Mouse (Mus musculus) CH12.LX (cell line): ENCODE measurements around the gene Ttc33. TPM values are rescaled to one million over a fixed set of nuclear protein-coding genes. Genes with fewer than 3 reads are reported as not detected.

ENCODE experiments used
- DNase-seq: peaks from one replicate; pipeline ENCODE4 v3.0.0-alpha.2; 2013; ENCODE audit errors: extremely low read depth
- H3K27ac ChIP-seq: 2 replicates; pipeline ENCODE4 v1.5.1; 2012; ENCODE audit warnings: low read depth, mild to moderate bottlenecking, control low read depth, moderate library complexity; ENCODE audit not compliant: insufficient read depth
- H3K27me3 ChIP-seq: replicated peaks from 2 replicates; pipeline ENCODE3; 2012; ENCODE audit warnings: inconsistent platforms
- H3K36me3 ChIP-seq, 2 experiments: replicated peaks in 1 of 2; 2 replicates each; pipeline versions ENCODE3 to v1.6.1; 2012; ENCODE audit warnings: inconsistent platforms in 1 of 2, low read length in 1 of 2, mild to moderate bottlenecking in 1 of 2, mixed read lengths in 1 of 2, moderate library complexity in 1 of 2; ENCODE audit not compliant: control insufficient read depth in 1 of 2, insufficient read depth in 1 of 2
- H3K4me1 ChIP-seq, 2 experiments: 2 replicates each; pipeline ENCODE4 v1.6.1; 2012; ENCODE audit warnings: inconsistent platforms in 1 of 2, moderate library complexity in 1 of 2; ENCODE audit not compliant: insufficient read depth in 2 of 2, control insufficient read depth in 1 of 2
- H3K4me2 ChIP-seq: 2 replicates; pipeline ENCODE4 v1.6.1; 2012; ENCODE audit warnings: low read depth, mild to moderate bottlenecking, control low read depth; ENCODE audit not compliant: poor library complexity, insufficient read depth, severe bottlenecking
- H3K4me3 ChIP-seq, 3 experiments: fragments of 150-350 bp in 1 of 3; sonication (generic) in 1 of 3; replicated peaks in 1 of 3; 2 replicates each; pipeline versions ENCODE3 to v1.5.1; 2011 to 2012; ENCODE audit warnings: low read depth in 2 of 3, low read length in 2 of 3, mild to moderate bottlenecking in 2 of 3, moderate library complexity in 2 of 3, control low read depth in 1 of 3, improper control_type of control experiment in 1 of 3, inconsistent platforms in 1 of 3, mixed read lengths in 1 of 3; ENCODE audit not compliant: poor library complexity in 1 of 3
- H3K79me2 ChIP-seq: replicated peaks from 2 replicates; pipeline ENCODE4 v1.6.1; 2012; ENCODE audit warnings: mild to moderate bottlenecking, moderate library complexity; ENCODE audit not compliant: control insufficient read depth, poor library complexity, insufficient read depth, severe bottlenecking; ENCODE audit errors: extremely low read depth
- H3K9ac ChIP-seq: 2 replicates; pipeline ENCODE4 v1.6.1; 2012; ENCODE audit warnings: low read depth, mild to moderate bottlenecking, control low read depth, moderate library complexity; ENCODE audit not compliant: insufficient read depth
- H3K9me3 ChIP-seq: replicated peaks from 2 replicates; pipeline ENCODE3; 2012; ENCODE audit warnings: low read length, inconsistent platforms, mixed read lengths
- CHD1 ChIP-seq: IDR thresholded peaks from 2 replicates; pipeline ENCODE4 v1.6.1; 2012; ENCODE audit warnings: low read depth, low read length, improper control_type of control experiment, inconsistent platforms
- CHD2 ChIP-seq: IDR thresholded peaks from 2 replicates; pipeline ENCODE4 v1.6.1; 2011; ENCODE audit warnings: low read length, improper control_type of control experiment
- CTCF ChIP-seq, 2 experiments: IDR thresholded peaks in 1 of 2; conservative IDR thresholded peaks in 1 of 2; 2 replicates each; pipeline ENCODE4 v1.5.1; 2011 to 2012; ENCODE audit warnings: low read depth in 2 of 2, low read length in 2 of 2, improper control_type of control experiment in 1 of 2, inconsistent platforms in 1 of 2, mild to moderate bottlenecking in 1 of 2, moderate library complexity in 1 of 2
- ELF1 ChIP-seq: IDR thresholded peaks from 2 replicates; pipeline ENCODE4 v1.6.1; 2014; ENCODE audit warnings: low read depth, mild to moderate bottlenecking, inconsistent platforms, low read length, improper control_type of control experiment
- EP300 ChIP-seq: IDR thresholded peaks from 2 replicates; pipeline ENCODE4 v1.6.1; 2011; ENCODE audit warnings: low read length, improper control_type of control experiment
- ETS1 ChIP-seq: conservative IDR thresholded peaks from 2 replicates; pipeline ENCODE4 v1.6.1; 2012; ENCODE audit warnings: low read depth, mild to moderate bottlenecking, inconsistent platforms, low read length, improper control_type of control experiment, moderate library complexity
- GABPA ChIP-seq: IDR thresholded peaks from 2 replicates; pipeline ENCODE4 v1.6.1; 2012; ENCODE audit warnings: low read depth, low read length, improper control_type of control experiment, inconsistent platforms; ENCODE audit not compliant: insufficient replicate concordance
- HCFC1 ChIP-seq: IDR thresholded peaks from 2 replicates; pipeline ENCODE4 v1.6.1; 2012; ENCODE audit warnings: low read depth, mild to moderate bottlenecking, inconsistent platforms, low read length, improper control_type of control experiment
- IRF4 ChIP-seq: IDR thresholded peaks from 2 replicates; pipeline ENCODE4 v1.6.1; 2014; ENCODE audit warnings: low read depth, mild to moderate bottlenecking, inconsistent platforms, low read length, improper control_type of control experiment
- JUN ChIP-seq: IDR thresholded peaks from 2 replicates; pipeline ENCODE4 v1.6.1; 2011; ENCODE audit warnings: low read depth, mild to moderate bottlenecking, low read length, improper control_type of control experiment, moderate library complexity; ENCODE audit not compliant: insufficient read depth
- JUND ChIP-seq: conservative IDR thresholded peaks from 2 replicates; pipeline ENCODE4 v1.6.1; 2011; ENCODE audit warnings: low read depth, low read length, improper control_type of control experiment
- KAT2A ChIP-seq: IDR thresholded peaks from 2 replicates; pipeline ENCODE4 v1.6.1; 2012; ENCODE audit warnings: low read length, improper control_type of control experiment, inconsistent platforms; ENCODE audit not compliant: insufficient replicate concordance
- MAFK ChIP-seq: IDR thresholded peaks from 2 replicates; pipeline ENCODE4 v1.6.1; 2011; ENCODE audit warnings: low read length, improper control_type of control experiment; ENCODE audit not compliant: insufficient replicate concordance
- MAX ChIP-seq: IDR thresholded peaks from 2 replicates; pipeline ENCODE4 v1.6.1; 2011; ENCODE audit warnings: low read length, improper control_type of control experiment
- MEF2A ChIP-seq: IDR thresholded peaks from 2 replicates; pipeline ENCODE4 v1.6.1; 2014; ENCODE audit warnings: low read depth, mild to moderate bottlenecking, inconsistent platforms, low read length, improper control_type of control experiment, borderline replicate concordance
- MYC ChIP-seq: IDR thresholded peaks from 2 replicates; pipeline ENCODE4 v1.6.1; 2011; ENCODE audit warnings: low read depth, mild to moderate bottlenecking, improper control_type of control experiment, low read length
- NRF1 ChIP-seq: IDR thresholded peaks from 2 replicates; pipeline ENCODE4 v1.6.1; 2014; ENCODE audit warnings: low read depth, mild to moderate bottlenecking, inconsistent platforms, low read length, improper control_type of control experiment, moderate library complexity
- PAX5 ChIP-seq: IDR thresholded peaks from 2 replicates; pipeline ENCODE4 v1.6.1; 2012; ENCODE audit warnings: low read length, inconsistent platforms, mixed read lengths
- POLR2A ChIP-seq: IDR thresholded peaks from 2 replicates; pipeline ENCODE4 v1.6.1; 2011; ENCODE audit warnings: low read depth, mild to moderate bottlenecking, improper control_type of control experiment, low read length
- POLR2AphosphoS2 ChIP-seq: IDR thresholded peaks from 2 replicates; pipeline ENCODE4 v1.6.1; 2011; ENCODE audit warnings: low read depth, low read length, improper control_type of control experiment
- RCOR1 ChIP-seq: conservative IDR thresholded peaks from 2 replicates; pipeline ENCODE4 v1.6.1; 2012; ENCODE audit warnings: low read depth, mild to moderate bottlenecking, inconsistent platforms, low read length, improper control_type of control experiment
- SIN3A ChIP-seq: IDR thresholded peaks from 2 replicates; pipeline ENCODE4 v1.6.1; 2012; ENCODE audit warnings: low read length, improper control_type of control experiment, inconsistent platforms
- TBP ChIP-seq: conservative IDR thresholded peaks from 2 replicates; pipeline ENCODE4 v1.6.1; 2011; ENCODE audit warnings: low read depth, low read length, improper control_type of control experiment
- ZNF384 ChIP-seq: IDR thresholded peaks from 2 replicates; pipeline ENCODE4 v1.6.1; 2012; ENCODE audit warnings: low read depth, low read length, improper control_type of control experiment, inconsistent platforms
- dilution Hi-C: fragments of 300-500 bp; cut with MboI; formaldehyde crosslinking; loops from 2 replicates; pipeline ENCODE4 v1.14.3; 2020; ENCODE audit warnings: low sequenced_read_pairs; ENCODE audit not compliant: extremely low pct_unique_long_range_greater_than_20kb, extremely low pct_ligation_motif_present
- in situ Hi-C: fragments of 300-500 bp; cut with MboI; formaldehyde crosslinking; loops from 3 replicates; pipeline ENCODE4 v1.14.3; 2019; ENCODE audit warnings: low sequenced_read_pairs, low pct_ligation_motif_present, low pct_unique_long_range_greater_than_20kb, mixed read lengths
- polyA plus RNA-seq: library from polyadenylated mRNA; unstranded; fragments of >175 nt; gene quantifications from 2 replicates; pipeline ENCODE4 v1.2.1, GENCODE M21; 2012; ENCODE audit warnings: low read depth; ENCODE audit not compliant: insufficient read length
- total RNA-seq, 2 experiments: library from RNA; depleted of rRNA; stranded (reverse); fragments of 300-350 nt in 1 of 2; fragments of >200 nt in 1 of 2; gene quantifications; 2 replicates each; pipeline ENCODE4 v1.2.3; 2012 to 2014

Gene Ttc33
- total and polyA plus RNA-seq, 3 experiments, result 24.5 to 53.6 (median 34.8) TPM

DNA sequence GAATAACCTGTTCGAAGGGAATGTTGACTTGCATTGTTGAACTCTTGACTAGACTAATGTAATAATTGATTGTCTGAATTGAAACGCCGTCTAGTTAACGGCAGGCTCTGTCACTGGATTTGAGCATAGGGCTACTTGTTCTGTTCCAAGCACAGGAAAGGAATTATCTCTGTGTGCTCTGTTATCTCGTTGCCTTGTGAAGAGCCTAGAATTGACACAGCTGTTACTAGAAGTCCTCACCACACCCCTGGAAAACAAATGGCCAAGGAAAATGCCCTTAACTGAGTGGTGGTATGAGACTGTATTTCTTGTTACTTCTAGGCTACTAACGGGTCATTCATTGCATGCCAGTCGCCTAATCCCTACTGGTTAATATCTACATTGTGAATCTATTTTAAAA lies 52.7 kb downstream of the Ttc33 start:
- Histone ChIP-seq H3K4me1 (peaks cover 15 to 46% of the 10 kb centered on the region in 2 experiments; a peak in 3 of 4 replicates), H3K79me2 (peaks cover 12% of the 10 kb centered on the region), H3K27me3 (no peaks in the 10 kb centered on the region), H3K9me3 (no peaks in the 10 kb centered on the region), H3K9ac (0 out of 2 replicates have a peak overlapping the region, but pooled peaks have one; percentile 13), H3K27ac (no peak overlapping the region; the same call in 1 of the 2 replicates), H3K4me3 (no peak overlapping the region), H3K4me2 (peak overlapping the region; percentile 54), H3K36me3 (peaks cover 9 to 24% of the 10 kb centered on the region in 2 experiments)
- in situ Hi-C loops, result loop anchor here (25.0 kb wide), 3 partner anchors 374 to 974 kb away; no protein-coding TSS in a partner anchor
- DNase-seq, result no peak
- TF ChIP-seq ETS1, result no peak
- TF ChIP-seq SIN3A, result 0 out of 2 replicates have a peak, but pooled peaks have one; percentile 0
- dilution Hi-C loops, result no loop called here

- TF ChIP-seq POLR2AphosphoS2 (no peak), EP300 (peak; percentile 44), MEF2A (no peak), KAT2A (no peak), GABPA (no peak), TBP (no peak), RCOR1 (no peak), MAX (no peak), JUN (peak; percentile 37; the same call in 1 of the 2 replicates), ZNF384 (peak; percentile 93), CTCF (conservative IDR thresholded peaks at IDR 0.05 in 1 of 2, IDR thresholded peaks at IDR 0.05 in 1 of 2; ENCODE audit: low read depth in 2 of 2, low read length in 2 of 2) (no peak), HCFC1 (no peak), MYC (no peak), JUND (peak; percentile 74), PAX5 (no peak), MAFK (no peak), POLR2A (no peak), CHD1 (no peak), CHD2 (no peak), IRF4 (peak; percentile 86), ELF1 (no peak), NRF1 (no peak), ETS1 (peak; percentile 52; the same call in 1 of the 2 replicates)
- Histone ChIP-seq H3K4me1 (peaks cover 15 to 51% of the 10 kb centered on the region in 2 experiments; a peak in 3 of 4 replicates), H3K27ac (no peak overlapping the region), H3K27me3 (no peaks in the 10 kb centered on the region), H3K36me3 (peaks cover 6 to 20% of the 10 kb centered on the region in 2 experiments), H3K79me2 (peaks cover 12% of the 10 kb centered on the region), H3K9ac (0 out of 2 replicates have a peak overlapping the region, but pooled peaks have one; percentile 13), H3K4me2 (0 out of 2 replicates have a peak overlapping the region, but pooled peaks have one; percentile 54), H3K9me3 (no peaks in the 10 kb centered on the region), H3K4me3 (no peak overlapping the region)
- DNase-seq, result no peak
- in situ Hi-C loops, result loop anchor here (25.0 kb wide), 3 partner anchors 374 to 974 kb away; no protein-coding TSS in a partner anchor
- dilution Hi-C loops, result no loop called here
Observed at GRCm38 (mm10) chr15:5238553-5238952, 53.2 kb downstream of the Ttc33 start.
